Mouse (Mus musculus) heart, adult 2 months (tissue): Measurements from ENCODE around the gene Trmt5.

ENCODE experiments used
- CTCF ChIP-seq: fragments of 200-600 bp; IDR thresholded peaks from 2 replicates; pipeline ENCODE4 v1.8.1; 2022; ENCODE audit warnings: antibody characterized with exemption, mild to moderate bottlenecking, moderate library complexity
- POLR2A ChIP-seq: fragments of 200-500 bp; IDR thresholded peaks from 2 replicates; pipeline ENCODE4 v1.6.1; 2011; ENCODE audit warnings: mild to moderate bottlenecking, low read depth, low read length, control low read depth; ENCODE audit not compliant: insufficient read depth

DNA sequence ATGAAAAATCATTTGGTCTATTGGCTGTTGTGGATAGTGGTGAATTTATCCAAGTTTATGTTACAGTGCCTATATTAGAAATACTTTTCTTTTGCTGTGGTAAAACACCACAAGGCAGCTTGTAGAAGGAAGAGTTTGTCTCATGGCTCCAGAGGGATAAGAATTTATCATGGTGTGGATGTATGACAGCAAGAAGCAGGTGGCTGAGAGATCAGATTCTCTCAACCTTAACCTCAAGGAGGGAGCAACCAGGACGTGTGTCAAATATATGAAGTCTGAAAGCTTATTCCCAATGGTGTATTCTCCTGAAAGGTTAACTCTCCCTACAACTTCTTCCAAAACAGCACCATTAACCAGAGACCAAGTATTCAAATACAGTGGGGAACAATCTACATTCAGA, 19.9 kb downstream of the Trmt5 start:
- no peak for TF ChIP-seq CTCF
- TF ChIP-seq POLR2A, result no peak
